Mouse (Mus musculus): ENCODE measurements around the gene Cks1b.

DNA sequence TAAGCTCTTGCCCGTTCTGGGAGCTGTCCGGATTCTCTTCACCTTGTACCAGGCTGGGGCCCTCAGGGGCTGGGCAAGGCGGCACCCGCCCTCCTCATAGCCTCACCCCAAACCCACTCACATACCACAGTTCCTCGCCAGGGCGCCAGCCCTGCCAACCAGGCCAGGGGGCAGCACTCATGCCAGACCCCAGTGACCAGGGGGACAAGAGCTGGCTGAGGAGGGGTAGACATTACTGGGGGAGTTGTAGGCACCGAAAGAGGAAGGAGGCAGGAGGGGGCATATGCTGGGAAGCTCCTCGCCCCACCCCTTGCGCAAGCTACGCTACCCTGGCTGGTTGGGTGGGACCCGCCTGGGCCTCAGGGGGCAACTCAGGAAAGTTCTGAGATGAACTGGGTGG is 30.6 kb downstream of the Cks1b start:
- TF ChIP-seq POLR2A (IDR thresholded peaks at IDR 0.05; ENCODE audit: low read depth, low read length): no peak
- no peak for TF ChIP-seq CTCF (conservative IDR thresholded peaks at IDR 0.05 in 1 of 2, IDR thresholded peaks at IDR 0.05 in 1 of 2; ENCODE audit: low read depth in 2 of 2, low read length in 2 of 2)
- no peak for TF ChIP-seq SIN3A (IDR thresholded peaks at IDR 0.05; ENCODE audit: low read length)
- TF ChIP-seq UBTF (IDR thresholded peaks at IDR 0.05; ENCODE audit: low read depth, low read length): no peak
- TF ChIP-seq CHD2 (IDR thresholded peaks at IDR 0.05; ENCODE audit: low read length): no peak
- no peak for TF ChIP-seq E2F4 (IDR thresholded peaks at IDR 0.05; ENCODE audit: insufficient replicate concordance, low read depth, low read length)
- TF ChIP-seq EP300 (IDR thresholded peaks at IDR 0.05; ENCODE audit: low read length): no peak
- TF ChIP-seq MYC (IDR thresholded peaks at IDR 0.05; ENCODE audit: low read depth, low read length): no peak
- no peak for TF ChIP-seq USF2 (conservative IDR thresholded peaks at IDR 0.05; ENCODE audit: low read depth, low read length)

All from CH12.LX (cell line).